In genomic region chr11:103117591-103118009, GRCm38 (mm10) we compare ENCODE assay signal across 8 mouse cellular contexts. TPM values are rescaled to one million over a fixed set of nuclear protein-coding genes. Genes with fewer than 3 reads are reported as not detected.
A peak's percentile ranks its signal among the peaks of the same experiment; 100 is the strongest.
DNase-seq lines count a peak whose midpoint lies in the region; ATAC-seq and TF ChIP-seq lines count a peak whose summit lies in the region.

No protein-coding gene starts in this region.

- H3K4me2 ChIP-seq in lung, embryonic 14.5 days, result peak overlapping the region; percentile 96
- H3K4me2 ChIP-seq in forebrain, embryonic 13.5 days, result peak overlapping the region; percentile 88
- peak overlapping the region; percentile 92 for H3K4me2 ChIP-seq in midbrain, embryonic 13.5 days (replicated peaks)

- H3K36me3 ChIP-seq in lung, embryonic 14.5 days (ENCODE audit: insufficient read depth), result no peaks in the 10 kb centered on the region; the same call in 1 of the 2 replicates
- no peaks in the 10 kb centered on the region for H3K36me3 ChIP-seq in forebrain, embryonic 13.5 days (ENCODE audit: poor library complexity, severe bottlenecking)
- no peaks in the 10 kb centered on the region for H3K36me3 ChIP-seq in midbrain, embryonic 13.5 days

- ATAC-seq in lung, embryonic 14.5 days (ENCODE audit: insufficient read depth), result no peak
- no peak for ATAC-seq in forebrain, embryonic 13.5 days
- ATAC-seq in midbrain, embryonic 13.5 days, result no peak

- peak; percentile 88 for DNase-seq in lung, embryonic 14.5 days
- DNase-seq in lung, postnatal 25 days (ENCODE audit: low spot score), result no peak
- DNase-seq in kidney, postnatal 36 days, result peak; percentile 45 to 67
- DNase-seq in ovary, postnatal 10 days (ENCODE audit: low spot score), result no peak
- DNase-seq in layer of hippocampus, adult 9-11 months, result no peak

- no peaks in the 10 kb centered on the region for H3K27me3 ChIP-seq in lung, embryonic 14.5 days (ENCODE audit: insufficient read depth, low read length)
- peaks cover 13% of the 10 kb centered on the region for H3K27me3 ChIP-seq in forebrain, embryonic 13.5 days
- peaks cover 14% of the 10 kb centered on the region for H3K27me3 ChIP-seq in midbrain, embryonic 13.5 days

- peak overlapping the region; percentile 68 for H3K4me3 ChIP-seq in lung, embryonic 14.5 days (ENCODE audit: low read depth, low read length)
- H3K4me3 ChIP-seq in bone marrow, adult 2 months (replicated peaks; ENCODE audit: control insufficient read depth, low read depth, low read length), result peak overlapping the region; percentile 90
- peak overlapping the region; percentile 59 for H3K4me3 ChIP-seq in forebrain, embryonic 13.5 days
- peak overlapping the region; percentile 59 for H3K4me3 ChIP-seq in midbrain, embryonic 13.5 days (replicated peaks)

- no peak for TF ChIP-seq CTCF in lung, embryonic 14.5 days (IDR thresholded peaks at IDR 0.05; ENCODE audit: low read depth)
- TF ChIP-seq CTCF in bone marrow, adult 2 months (IDR thresholded peaks at IDR 0.05; ENCODE audit: control insufficient read depth, insufficient read depth, low read length), result no peak

- TF ChIP-seq POLR2A in bone marrow, adult 2 months (IDR thresholded peaks at IDR 0.05; ENCODE audit: borderline replicate concordance, control insufficient read depth, low read depth, low read length), result no peak

- H3K4me1 ChIP-seq in lung, embryonic 14.5 days (ENCODE audit: insufficient read depth), result peaks cover 4% of the 10 kb centered on the region
- no peaks in the 10 kb centered on the region; the same call in 1 of the 2 replicates for H3K4me1 ChIP-seq in bone marrow, adult 2 months (ENCODE audit: control insufficient read depth, insufficient read depth, low read length)
- H3K4me1 ChIP-seq in forebrain, embryonic 13.5 days, result peaks cover 37% of the 10 kb centered on the region
- H3K4me1 ChIP-seq in midbrain, embryonic 13.5 days (replicated peaks), result peaks cover 41% of the 10 kb centered on the region

- under 1% methylated on average over 38 of the region's 38 CpGs for WGBS in lung, embryonic 14.5 days
- WGBS in bone marrow, adult 2 months, result 1% methylated on average over 38 of the region's 38 CpGs
- under 1% methylated on average over 38 of the region's 38 CpGs for WGBS in forebrain, embryonic 13.5 days
- WGBS in midbrain, embryonic 13.5 days, result under 1% methylated on average over 38 of the region's 38 CpGs

- H3K9me3 ChIP-seq in lung, embryonic 14.5 days (ENCODE audit: low read depth, low read length), result no peaks in the 10 kb centered on the region
- no peaks in the 10 kb centered on the region for H3K9me3 ChIP-seq in forebrain, embryonic 13.5 days (replicated peaks)
- no peaks in the 10 kb centered on the region for H3K9me3 ChIP-seq in midbrain, embryonic 13.5 days

- H3K27ac ChIP-seq in lung, embryonic 14.5 days (ENCODE audit: low read depth), result peak overlapping the region; percentile 80
- peak overlapping the region; percentile 42; the same call in 1 of the 2 replicates for H3K27ac ChIP-seq in bone marrow, adult 2 months (ENCODE audit: control insufficient read depth, insufficient read depth, low read depth, low read length, poor library complexity)
- H3K27ac ChIP-seq in forebrain, embryonic 13.5 days, result peak overlapping the region; percentile 25; the same call in 1 of the 2 replicates
- no peak overlapping the region for H3K27ac ChIP-seq in midbrain, embryonic 13.5 days

- peak overlapping the region; percentile 68 for H3K9ac ChIP-seq in lung, embryonic 14.5 days
- H3K9ac ChIP-seq in forebrain, embryonic 13.5 days, result peak overlapping the region; percentile 79
- H3K9ac ChIP-seq in midbrain, embryonic 13.5 days (replicated peaks), result peak overlapping the region; percentile 65

RNA-seq across cellular contexts. Expression of gene Hexim1, which starts 1.6 kb away (rescaled TPM):
- polyA plus RNA-seq in lung, embryonic 14.5 days (2014; fragmentation: Nextera tagmentation; extraction: Ambion mirVana), result 5.3 and 5.8 TPM in 2 replicates
- polyA plus RNA-seq in bone marrow, adult 2 months (2011; ENCODE audit: insufficient read depth, insufficient read length, low replicate concordance, missing spikeins), result 14.0 and 21.8 TPM in 2 replicates
- 3.3 and 4.1 TPM in 2 replicates for polyA plus RNA-seq in forebrain, embryonic 13.5 days (2015; fragmentation: Nextera tagmentation; extraction: Ambion mirVana)
- polyA plus RNA-seq in midbrain, embryonic 13.5 days (2015; fragmentation: Nextera tagmentation; extraction: Ambion mirVana), result 3.5 and 3.9 TPM in 2 replicates

RNA-seq across cellular contexts. Expression of gene Hexim2, which starts 14.6 kb away (rescaled TPM):
- polyA plus RNA-seq in lung, embryonic 14.5 days (2014; fragmentation: Nextera tagmentation; extraction: Ambion mirVana), result 9.3 and 9.5 TPM in 2 replicates
- polyA plus RNA-seq in bone marrow, adult 2 months (2011; ENCODE audit: insufficient read depth, insufficient read length, low replicate concordance, missing spikeins), result 2.8 and 5.7 TPM in 2 replicates
- 13.4 and 13.9 TPM in 2 replicates for polyA plus RNA-seq in forebrain, embryonic 13.5 days (2015; fragmentation: Nextera tagmentation; extraction: Ambion mirVana)
- polyA plus RNA-seq in midbrain, embryonic 13.5 days (2015; fragmentation: Nextera tagmentation; extraction: Ambion mirVana), result 18.8 and 20.0 TPM in 2 replicates

RNA-seq across cellular contexts. Expression of gene Acbd4, which starts 16.1 kb away (rescaled TPM):
- 11.0 and 14.4 TPM in 2 replicates for polyA plus RNA-seq in lung, embryonic 14.5 days (2014; fragmentation: Nextera tagmentation; extraction: Ambion mirVana)
- polyA plus RNA-seq in bone marrow, adult 2 months (2011; ENCODE audit: insufficient read depth, insufficient read length, low replicate concordance, missing spikeins), result 25.5 and 34.1 TPM in 2 replicates
- polyA plus RNA-seq in forebrain, embryonic 13.5 days (2015; fragmentation: Nextera tagmentation; extraction: Ambion mirVana), result 8.1 TPM in 2 replicates
- 6.5 and 7.8 TPM in 2 replicates for polyA plus RNA-seq in midbrain, embryonic 13.5 days (2015; fragmentation: Nextera tagmentation; extraction: Ambion mirVana)

RNA-seq across cellular contexts. Expression of gene Plcd3, which starts 16.1 kb away (rescaled TPM):
- 1.0 and 2.5 TPM in 2 replicates for polyA plus RNA-seq in lung, embryonic 14.5 days (2014; fragmentation: Nextera tagmentation; extraction: Ambion mirVana)
- 2.6 and 5.1 TPM in 2 replicates for polyA plus RNA-seq in bone marrow, adult 2 months (2011; ENCODE audit: insufficient read depth, insufficient read length, low replicate concordance, missing spikeins)
- 0.92 and 1.2 TPM in 2 replicates for polyA plus RNA-seq in forebrain, embryonic 13.5 days (2015; fragmentation: Nextera tagmentation; extraction: Ambion mirVana)
- polyA plus RNA-seq in midbrain, embryonic 13.5 days (2015; fragmentation: Nextera tagmentation; extraction: Ambion mirVana), result 0.99 and 1.1 TPM in 2 replicates

RNA-seq across cellular contexts. Expression of gene Fmnl1, which starts 53.3 kb away (rescaled TPM):
- polyA plus RNA-seq in lung, embryonic 14.5 days (2014; fragmentation: Nextera tagmentation; extraction: Ambion mirVana), result 2.5 and 2.8 TPM in 2 replicates
- polyA plus RNA-seq in bone marrow, adult 2 months (2011; ENCODE audit: insufficient read depth, insufficient read length, low replicate concordance, missing spikeins), result 42.0 and 121 TPM in 2 replicates
- 0.76 and 0.92 TPM in 2 replicates for polyA plus RNA-seq in forebrain, embryonic 13.5 days (2015; fragmentation: Nextera tagmentation; extraction: Ambion mirVana)
- 1.7 and 3.7 TPM in 2 replicates for polyA plus RNA-seq in midbrain, embryonic 13.5 days (2015; fragmentation: Nextera tagmentation; extraction: Ambion mirVana)

Comparison
In these comparisons a context has a peak if more than half of its experiments do, and no peak if none do; other contexts are left out.
1. DNase-seq: peak in lung, embryonic 14.5 days (single experiment) and kidney, postnatal 36 days (2 of 2); none in lung, postnatal 25 days (single experiment), ovary, postnatal 10 days (single experiment) and layer of hippocampus, adult 9-11 months (single experiment).
2. Peak in every context shown above with its lines, with median percentiles within 50 percentile points of each other: H3K4me2 ChIP-seq, H3K4me3 ChIP-seq and H3K9ac ChIP-seq.